Mouse (Mus musculus): ENCODE measurements around the gene Nsun7. TPM values are rescaled to one million over a fixed set of nuclear protein-coding genes. Genes with fewer than 3 reads are reported as not detected.

Nsun7 gene
- total and polyA plus RNA-seq, 3 experiments = not detected

- H3K4me3 ChIP-seq (ENCODE audit: control insufficient read depth in 1 of 2, insufficient read depth in 1 of 2, low read depth in 2 of 2, low read length in 2 of 2) = no peak overlapping the region
- no peaks in the 10 kb centered on the region for H3K9me3 ChIP-seq (replicated peaks; ENCODE audit: insufficient read depth, low read length)
- no peaks in the 10 kb centered on the region for H3K4me1 ChIP-seq (ENCODE audit: control insufficient read depth in 1 of 2, insufficient read depth in 2 of 2, low read length in 2 of 2)
- no peak for TF ChIP-seq CHD1 (IDR thresholded peaks at IDR 0.05; ENCODE audit: low read depth, low read length)
- no peak for TF ChIP-seq GABPA (IDR thresholded peaks at IDR 0.05; ENCODE audit: low read depth, low read length)
- no peak for TF ChIP-seq TAL1 (IDR thresholded peaks at IDR 0.05; ENCODE audit: low read length)
- TF ChIP-seq HCFC1 (IDR thresholded peaks at IDR 0.05; ENCODE audit: low read depth, low read length) = no peak
- no peak for TF ChIP-seq UBTF (IDR thresholded peaks at IDR 0.05; ENCODE audit: borderline replicate concordance, insufficient read depth, low read depth, low read length)
- TF ChIP-seq ZKSCAN1 (IDR thresholded peaks at IDR 0.05; ENCODE audit: low read depth, low read length) = no peak
- TF ChIP-seq USF1 (IDR thresholded peaks at IDR 0.05; ENCODE audit: low read depth, low read length) = no peak
- TF ChIP-seq NRF1 (IDR thresholded peaks at IDR 0.05; ENCODE audit: insufficient read depth, low read depth, low read length, poor library complexity, severe bottlenecking) = no peak
- no peak for TF ChIP-seq USF2 (IDR thresholded peaks at IDR 0.05; ENCODE audit: borderline replicate concordance in 1 of 2, insufficient read depth in 1 of 2, low read depth in 1 of 2, low read length in 2 of 2)
- no peak for TF ChIP-seq POLR2A (IDR thresholded peaks at IDR 0.05; ENCODE audit: control insufficient read depth in 1 of 2, insufficient read depth in 1 of 2, low read depth in 1 of 2, low read length in 2 of 2, poor library complexity in 1 of 2)
- no peak for TF ChIP-seq CTCF (IDR thresholded peaks at IDR 0.05 in 2 of 3, conservative IDR thresholded peaks at IDR 0.05 in 1 of 3; ENCODE audit: control insufficient read depth in 1 of 3, insufficient read depth in 1 of 3, low read depth in 2 of 3, low read length in 3 of 3, poor library complexity in 1 of 3, severe bottlenecking in 1 of 3)
- TF ChIP-seq EP300 (IDR thresholded peaks at IDR 0.05; ENCODE audit: low read depth in 1 of 2, low read length in 2 of 2) = no peak
- no peak for TF ChIP-seq POLR2AphosphoS2 (IDR thresholded peaks at IDR 0.05; ENCODE audit: low read length)
- TF ChIP-seq JUND (IDR thresholded peaks at IDR 0.05; ENCODE audit: low read depth, low read length) = no peak
- TF ChIP-seq MAX (IDR thresholded peaks at IDR 0.05; ENCODE audit: low read length) = no peak
- TF ChIP-seq ZMIZ1 (IDR thresholded peaks at IDR 0.05; ENCODE audit: low read depth, low read length) = no peak
- TF ChIP-seq MYC (IDR thresholded peaks at IDR 0.05; ENCODE audit: low read depth, low read length) = no peak
- TF ChIP-seq ELF1 (IDR thresholded peaks at IDR 0.05; ENCODE audit: low read depth, low read length) = no peak
- TF ChIP-seq POLR2AphosphoS5 (IDR thresholded peaks at IDR 0.05; ENCODE audit: borderline replicate concordance, low read depth, low read length) = no peak
- no peaks in the 10 kb centered on the region for H3K36me3 ChIP-seq (ENCODE audit: control insufficient read depth in 1 of 2, insufficient read depth in 2 of 2, low read length in 2 of 2)
- no peak overlapping the region for H3K9ac ChIP-seq (ENCODE audit: control insufficient read depth, low read depth, low read length, poor library complexity, severe bottlenecking)
- no peaks in the 10 kb centered on the region for H3K27me3 ChIP-seq (ENCODE audit: control insufficient read depth in 1 of 2, insufficient read depth in 2 of 2, low read length in 2 of 2)
- no peak overlapping the region for H3K27ac ChIP-seq (ENCODE audit: control insufficient read depth, low read depth, low read length)
- no peak for DNase-seq (ENCODE audit: low read depth, low spot score)
- no peaks in the 10 kb centered on the region for H3K79me2 ChIP-seq (ENCODE audit: control insufficient read depth, insufficient read depth, low read length, poor library complexity)
Measured at GRCm38 (mm10) chr5:66337025-66337968, 77.6 kb downstream of the Nsun7 start.

All from MEL (cell line).